Mouse (Mus musculus): ENCODE measurements at regions not wholly inside any gene's neighbourhood (a gene's known extent, or its start where the extent isn't known, plus 50 kb on each side); places are given as distances from the start of the nearest gene placed in this dataset.
A peak's percentile ranks its signal among the peaks of the same experiment; 100 is the strongest.

- ATAC-seq (ENCODE audit: insufficient read depth), result peak; percentile 25
- Histone ChIP-seq H3K27me3 (ENCODE audit: control insufficient read depth, insufficient read depth, low read length) (no peaks in the 10 kb centered on the region), H3K36me3 (replicated peaks; ENCODE audit: control insufficient read depth, insufficient read depth, low read depth) (no peaks in the 10 kb centered on the region), H3K9me3 (ENCODE audit: control insufficient read depth, low read length) (no peaks in the 10 kb centered on the region), H3K4me2 (ENCODE audit: low read depth) (no peak overlapping the region), H3K4me3 (ENCODE audit: insufficient read depth in 1 of 2, low read depth in 2 of 2, low read length in 2 of 2) (no peak overlapping the region), H3K27ac (no peak overlapping the region), H3K9ac (replicated peaks) (no peak overlapping the region), H3K4me1 (replicated peaks; ENCODE audit: control insufficient read depth in 2 of 2, insufficient read depth in 2 of 2, low read length in 1 of 2) (no peaks in the 10 kb centered on the region)
- TF ChIP-seq EP300 (IDR thresholded peaks at IDR 0.05; ENCODE audit: low read depth) (no peak), CTCF (IDR thresholded peaks at IDR 0.05; ENCODE audit: low read depth) (no peak)
- WGBS (ENCODE audit: insufficient replicate concordance), result 65% methylated on average over 2 of the region's 2 CpGs
- DNase-seq (ENCODE audit: low read depth in 3 of 3, low spot score in 3 of 3), result no peak
These were observed 108.1 kb upstream of the Scaf8 start for GRCm38 (mm10) chr17:3006662-3007061.

- Histone ChIP-seq H3K9me3 (ENCODE audit: control insufficient read depth, low read length) (no peaks in the 10 kb centered on the region), H3K4me3 (ENCODE audit: insufficient read depth in 1 of 2, low read depth in 2 of 2, low read length in 2 of 2) (no peak overlapping the region), H3K27me3 (ENCODE audit: control insufficient read depth, insufficient read depth, low read length) (no peaks in the 10 kb centered on the region), H3K27ac (no peak overlapping the region), H3K4me1 (replicated peaks; ENCODE audit: control insufficient read depth in 2 of 2, insufficient read depth in 2 of 2, low read length in 1 of 2) (no peaks in the 10 kb centered on the region), H3K36me3 (replicated peaks; ENCODE audit: control insufficient read depth, insufficient read depth, low read depth) (no peaks in the 10 kb centered on the region), H3K9ac (replicated peaks) (no peak overlapping the region), H3K4me2 (ENCODE audit: low read depth) (no peak overlapping the region)
- 58% methylated on average over 2 of the region's 2 CpGs for WGBS (ENCODE audit: insufficient replicate concordance)
- ATAC-seq (ENCODE audit: insufficient read depth) (no peak), DNase-seq (ENCODE audit: low read depth in 3 of 3, low spot score in 3 of 3) (no peak)
- TF ChIP-seq CTCF (IDR thresholded peaks at IDR 0.05; ENCODE audit: low read depth), result no peak
- no peak for TF ChIP-seq EP300 (IDR thresholded peaks at IDR 0.05; ENCODE audit: low read depth)
These were observed 107.5 kb upstream of the Scaf8 start for GRCm38 (mm10) chr17:3007234-3007633.

- 42% methylated on average over 2 of the region's 2 CpGs for WGBS (ENCODE audit: insufficient replicate concordance)
- no peak overlapping the region for H3K4me3 ChIP-seq (ENCODE audit: insufficient read depth in 1 of 2, low read depth in 2 of 2, low read length in 2 of 2)
- ATAC-seq (ENCODE audit: insufficient read depth) (no peak), DNase-seq (ENCODE audit: low read depth in 3 of 3, low spot score in 3 of 3) (no peak)
- H3K4me1 ChIP-seq (replicated peaks; ENCODE audit: control insufficient read depth in 2 of 2, insufficient read depth in 2 of 2, low read length in 1 of 2), result no peaks in the 10 kb centered on the region
- H3K27me3 ChIP-seq (ENCODE audit: control insufficient read depth, insufficient read depth, low read length), result no peaks in the 10 kb centered on the region
- no peak for TF ChIP-seq EP300 (IDR thresholded peaks at IDR 0.05; ENCODE audit: low read depth)
- no peak for TF ChIP-seq CTCF (IDR thresholded peaks at IDR 0.05; ENCODE audit: low read depth)
- H3K27ac ChIP-seq, result no peak overlapping the region
- no peaks in the 10 kb centered on the region; the same call in 1 of the 2 replicates for H3K9me3 ChIP-seq (ENCODE audit: control insufficient read depth, low read length)
- no peak overlapping the region for H3K4me2 ChIP-seq (ENCODE audit: low read depth)
- no peaks in the 10 kb centered on the region for H3K36me3 ChIP-seq (replicated peaks; ENCODE audit: control insufficient read depth, insufficient read depth, low read depth)
- H3K9ac ChIP-seq (replicated peaks), result no peak overlapping the region
These were observed 104.8 kb upstream of the Scaf8 start for GRCm38 (mm10) chr17:3009939-3010338.

GRCm38 (mm10) chr17:3012045-3012444 lies 102.7 kb upstream of the Scaf8 start:
- Histone ChIP-seq H3K27ac (no peak overlapping the region), H3K4me3 (ENCODE audit: insufficient read depth in 1 of 2, low read depth in 2 of 2, low read length in 2 of 2) (no peak overlapping the region), H3K4me2 (ENCODE audit: low read depth) (no peak overlapping the region), H3K27me3 (ENCODE audit: control insufficient read depth, insufficient read depth, low read length) (no peaks in the 10 kb centered on the region), H3K36me3 (replicated peaks; ENCODE audit: control insufficient read depth, insufficient read depth, low read depth) (no peaks in the 10 kb centered on the region), H3K9me3 (ENCODE audit: control insufficient read depth, low read length) (no peaks in the 10 kb centered on the region; the same call in 1 of the 2 replicates), H3K4me1 (replicated peaks; ENCODE audit: control insufficient read depth in 2 of 2, insufficient read depth in 2 of 2, low read length in 1 of 2) (no peaks in the 10 kb centered on the region), H3K9ac (replicated peaks) (no peak overlapping the region)
- ATAC-seq (ENCODE audit: insufficient read depth) (no peak), DNase-seq (ENCODE audit: low read depth in 3 of 3, low spot score in 3 of 3) (no peak)
- WGBS (ENCODE audit: insufficient replicate concordance), result 30% methylated on average over 1 of the region's 1 CpGs
- TF ChIP-seq CTCF (IDR thresholded peaks at IDR 0.05; ENCODE audit: low read depth) (no peak), EP300 (IDR thresholded peaks at IDR 0.05; ENCODE audit: low read depth) (no peak)

GRCm38 (mm10) chr17:3019631-3020391 lies 95.0 kb upstream of the Scaf8 start:
- H3K27me3 ChIP-seq (ENCODE audit: control insufficient read depth, insufficient read depth, low read length), result no peaks in the 10 kb centered on the region
- H3K4me1 ChIP-seq (replicated peaks; ENCODE audit: control insufficient read depth in 2 of 2, insufficient read depth in 2 of 2, low read length in 1 of 2), result no peaks in the 10 kb centered on the region
- no peaks in the 10 kb centered on the region for H3K36me3 ChIP-seq (replicated peaks; ENCODE audit: control insufficient read depth, insufficient read depth, low read depth)
- WGBS (ENCODE audit: insufficient replicate concordance), result 60% methylated on average over 2 of the region's 2 CpGs
- TF ChIP-seq EP300 (IDR thresholded peaks at IDR 0.05; ENCODE audit: low read depth) (no peak), CTCF (IDR thresholded peaks at IDR 0.05; ENCODE audit: low read depth) (no peak)
- H3K9ac ChIP-seq (replicated peaks), result no peak overlapping the region
- ATAC-seq (ENCODE audit: insufficient read depth) (peak; percentile 31; the same call in 1 of the 2 replicates), DNase-seq (ENCODE audit: low read depth in 3 of 3, low spot score in 3 of 3) (no peak)
- H3K9me3 ChIP-seq (ENCODE audit: control insufficient read depth, low read length), result no peaks in the 10 kb centered on the region
- no peak overlapping the region for H3K4me2 ChIP-seq (ENCODE audit: low read depth)
- no peak overlapping the region for H3K27ac ChIP-seq
- H3K4me3 ChIP-seq (ENCODE audit: insufficient read depth in 1 of 2, low read depth in 2 of 2, low read length in 2 of 2), result no peak overlapping the region

All from liver, embryonic 14.5 days (tissue).